Mouse (Mus musculus): Measurements from ENCODE around the gene Gdpd5. TPM values are rescaled to one million over a fixed set of nuclear protein-coding genes. Genes with fewer than 3 reads are reported as not detected.

Gdpd5 gene
- polyA plus RNA-seq, 1 experiment = 18.5 TPM

DNA sequence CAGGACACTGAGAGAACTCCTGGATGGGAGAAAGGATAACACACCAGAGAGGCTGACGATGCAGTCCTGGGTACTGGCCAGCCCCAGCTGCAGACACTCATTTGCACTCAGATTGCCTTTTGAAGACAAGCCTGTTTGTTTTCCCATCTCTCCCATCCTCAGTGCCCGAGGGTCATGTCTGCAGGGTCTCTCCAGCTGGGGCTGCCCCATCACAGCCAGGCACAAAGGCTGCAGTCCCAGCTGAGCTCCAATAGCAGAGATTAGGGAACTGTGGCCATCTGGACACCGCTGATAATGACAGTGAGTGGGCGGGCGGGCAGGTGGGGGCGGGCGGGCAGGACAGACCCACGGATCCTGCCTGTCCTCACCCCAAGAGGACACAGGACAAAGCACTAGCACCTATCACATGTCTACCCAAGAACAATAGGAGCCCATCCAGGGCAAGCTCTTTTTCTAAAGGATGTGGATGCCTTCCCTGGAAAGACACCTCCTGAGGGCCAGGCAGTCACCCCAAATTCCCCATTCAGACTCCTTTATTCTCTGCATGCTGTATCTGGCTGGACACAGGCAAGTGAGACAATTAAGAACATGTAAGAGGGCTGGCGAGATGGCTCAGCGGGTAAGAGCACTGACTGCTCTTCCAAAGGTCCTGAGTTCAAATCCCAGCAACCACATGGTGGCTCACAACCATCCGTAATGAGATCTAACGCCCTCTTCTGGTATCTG lies 93.8 kb downstream of the Gdpd5 start:
- Histone ChIP-seq H3K27ac (ENCODE audit: control insufficient read depth, insufficient read depth, low read length) (no peak overlapping the region), H3K36me3 (ENCODE audit: control insufficient read depth, insufficient read depth, low read length) (peaks cover 39% of the 10 kb centered on the region)

DNA sequence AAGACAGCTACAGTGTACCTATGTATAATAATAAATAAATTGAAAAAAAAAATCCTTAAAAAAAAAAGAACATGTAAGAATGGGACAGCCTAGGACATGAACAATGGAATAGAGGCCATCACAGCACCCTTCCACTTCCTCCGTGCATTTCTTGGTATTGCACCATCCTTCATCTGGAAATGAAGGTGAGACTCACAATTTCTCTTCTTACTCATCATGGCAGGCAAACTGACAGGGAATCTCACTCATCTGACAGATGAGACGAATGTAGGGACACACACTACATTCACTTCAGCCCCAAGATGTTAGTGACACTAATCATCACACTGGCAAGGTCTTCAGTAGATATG lies 94.3 kb downstream of the Gdpd5 start:
- no peak overlapping the region for H3K4me3 ChIP-seq (ENCODE audit: control insufficient read depth, insufficient read depth, low read length)
- 92% methylated on average over 2 of the region's 2 CpGs for WGBS
- H3K4me1 ChIP-seq (replicated peaks; ENCODE audit: control insufficient read depth, insufficient read depth, low read length) = no peaks in the 10 kb centered on the region
- no peaks in the 10 kb centered on the region for H3K27me3 ChIP-seq (ENCODE audit: control insufficient read depth, insufficient read depth, low read length)
- no peak overlapping the region for H3K27ac ChIP-seq (ENCODE audit: control insufficient read depth, insufficient read depth, low read length)
- TF ChIP-seq POLR2A (IDR thresholded peaks at IDR 0.05; ENCODE audit: control insufficient read depth, extremely low read depth, insufficient read depth, low read length, poor library complexity) (no peak), CTCF (IDR thresholded peaks at IDR 0.05; ENCODE audit: borderline replicate concordance, control insufficient read depth, extremely low read depth, insufficient read depth, low read length, poor library complexity) (no peak)
- no peak for DNase-seq
- H3K36me3 ChIP-seq (ENCODE audit: control insufficient read depth, insufficient read depth, low read length) = peaks cover 45% of the 10 kb centered on the region

More for the DNA sequence above, 93.8 kb downstream of the Gdpd5 start:
- TF ChIP-seq CTCF (IDR thresholded peaks at IDR 0.05; ENCODE audit: borderline replicate concordance, control insufficient read depth, extremely low read depth, insufficient read depth, low read length, poor library complexity) (no peak), POLR2A (IDR thresholded peaks at IDR 0.05; ENCODE audit: control insufficient read depth, extremely low read depth, insufficient read depth, low read length, poor library complexity) (no peak)
- no peaks in the 10 kb centered on the region for H3K4me1 ChIP-seq (replicated peaks; ENCODE audit: control insufficient read depth, insufficient read depth, low read length)
- no peaks in the 10 kb centered on the region for H3K27me3 ChIP-seq (ENCODE audit: control insufficient read depth, insufficient read depth, low read length)
- WGBS = 93% methylated on average over 12 of the region's 12 CpGs
- no peak for DNase-seq
- H3K4me3 ChIP-seq (ENCODE audit: control insufficient read depth, insufficient read depth, low read length) = no peak overlapping the region

DNA sequence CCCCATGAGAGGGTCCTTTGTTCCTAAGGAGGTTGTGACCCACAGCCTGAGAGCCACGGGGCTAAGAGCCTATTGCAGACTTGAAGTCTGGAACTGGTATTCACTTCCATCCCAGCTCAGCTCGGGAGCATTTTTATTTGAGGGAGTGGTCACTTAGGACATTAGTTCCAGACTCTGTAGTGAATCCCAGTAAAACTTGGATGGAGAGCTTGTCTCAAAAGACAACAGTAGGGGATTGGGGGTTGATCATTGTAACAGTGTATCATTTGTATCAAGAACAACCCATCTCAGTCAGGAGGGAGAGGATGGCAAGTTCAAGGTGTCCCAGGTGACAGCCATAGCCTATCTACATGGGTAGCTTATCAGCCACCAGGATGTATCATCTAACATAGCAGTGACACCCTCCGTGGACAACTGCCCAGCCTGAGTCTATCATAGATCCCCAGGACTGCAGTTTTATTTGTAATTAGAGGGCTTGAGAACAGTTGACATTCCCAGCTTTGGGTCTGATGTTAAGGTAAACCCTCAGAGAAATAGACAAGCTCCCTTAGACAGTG lies 95.4 kb downstream of the Gdpd5 start:
- H3K36me3 ChIP-seq (ENCODE audit: control insufficient read depth, insufficient read depth, low read length) = peaks cover 56% of the 10 kb centered on the region
- H3K27ac ChIP-seq (ENCODE audit: control insufficient read depth, insufficient read depth, low read length) = no peak overlapping the region
- H3K4me3 ChIP-seq (ENCODE audit: control insufficient read depth, insufficient read depth, low read length) = no peak overlapping the region
- TF ChIP-seq POLR2A (IDR thresholded peaks at IDR 0.05; ENCODE audit: control insufficient read depth, extremely low read depth, insufficient read depth, low read length, poor library complexity) = no peak
- no peak for TF ChIP-seq CTCF (IDR thresholded peaks at IDR 0.05; ENCODE audit: borderline replicate concordance, control insufficient read depth, extremely low read depth, insufficient read depth, low read length, poor library complexity)
- no peaks in the 10 kb centered on the region for H3K27me3 ChIP-seq (ENCODE audit: control insufficient read depth, insufficient read depth, low read length)
- DNase-seq = no peak
- H3K4me1 ChIP-seq (replicated peaks; ENCODE audit: control insufficient read depth, insufficient read depth, low read length) = peaks cover 3% of the 10 kb centered on the region; the same call in 1 of the 2 replicates
- 85% methylated on average over 3 of the region's 3 CpGs for WGBS

GRCm38 (mm10) chr7:99477235-99477634 lies 96.0 kb downstream of the Gdpd5 start:
- TF ChIP-seq POLR2A (IDR thresholded peaks at IDR 0.05; ENCODE audit: control insufficient read depth, extremely low read depth, insufficient read depth, low read length, poor library complexity) (no peak), CTCF (IDR thresholded peaks at IDR 0.05; ENCODE audit: borderline replicate concordance, control insufficient read depth, extremely low read depth, insufficient read depth, low read length, poor library complexity) (no peak)
- H3K27ac ChIP-seq (ENCODE audit: control insufficient read depth, insufficient read depth, low read length) = no peak overlapping the region
- H3K36me3 ChIP-seq (ENCODE audit: control insufficient read depth, insufficient read depth, low read length) = peaks cover 62% of the 10 kb centered on the region
- H3K4me3 ChIP-seq (ENCODE audit: control insufficient read depth, insufficient read depth, low read length) = no peak overlapping the region
- no peaks in the 10 kb centered on the region for H3K27me3 ChIP-seq (ENCODE audit: control insufficient read depth, insufficient read depth, low read length)
- H3K4me1 ChIP-seq (replicated peaks; ENCODE audit: control insufficient read depth, insufficient read depth, low read length) = peaks cover 8% of the 10 kb centered on the region
- 97% methylated on average over 5 of the region's 5 CpGs for WGBS
- no peak for DNase-seq

GRCm38 (mm10) chr7:99482637-99483036 lies 101.4 kb downstream of the Gdpd5 start:
- H3K27ac ChIP-seq (ENCODE audit: control insufficient read depth, insufficient read depth, low read length) = no peak overlapping the region
- DNase-seq = no peak
- no peak for TF ChIP-seq CTCF (IDR thresholded peaks at IDR 0.05; ENCODE audit: borderline replicate concordance, control insufficient read depth, extremely low read depth, insufficient read depth, low read length, poor library complexity)
- TF ChIP-seq POLR2A (IDR thresholded peaks at IDR 0.05; ENCODE audit: control insufficient read depth, extremely low read depth, insufficient read depth, low read length, poor library complexity) = no peak
- H3K27me3 ChIP-seq (ENCODE audit: control insufficient read depth, insufficient read depth, low read length) = no peaks in the 10 kb centered on the region
- peaks cover 11% of the 10 kb centered on the region for H3K4me1 ChIP-seq (replicated peaks; ENCODE audit: control insufficient read depth, insufficient read depth, low read length)
- peaks cover 48% of the 10 kb centered on the region for H3K36me3 ChIP-seq (ENCODE audit: control insufficient read depth, insufficient read depth, low read length)
- H3K4me3 ChIP-seq (ENCODE audit: control insufficient read depth, insufficient read depth, low read length) = peak overlapping the region; percentile 66
- WGBS = under 1% methylated on average over 6 of the region's 6 CpGs

DNA sequence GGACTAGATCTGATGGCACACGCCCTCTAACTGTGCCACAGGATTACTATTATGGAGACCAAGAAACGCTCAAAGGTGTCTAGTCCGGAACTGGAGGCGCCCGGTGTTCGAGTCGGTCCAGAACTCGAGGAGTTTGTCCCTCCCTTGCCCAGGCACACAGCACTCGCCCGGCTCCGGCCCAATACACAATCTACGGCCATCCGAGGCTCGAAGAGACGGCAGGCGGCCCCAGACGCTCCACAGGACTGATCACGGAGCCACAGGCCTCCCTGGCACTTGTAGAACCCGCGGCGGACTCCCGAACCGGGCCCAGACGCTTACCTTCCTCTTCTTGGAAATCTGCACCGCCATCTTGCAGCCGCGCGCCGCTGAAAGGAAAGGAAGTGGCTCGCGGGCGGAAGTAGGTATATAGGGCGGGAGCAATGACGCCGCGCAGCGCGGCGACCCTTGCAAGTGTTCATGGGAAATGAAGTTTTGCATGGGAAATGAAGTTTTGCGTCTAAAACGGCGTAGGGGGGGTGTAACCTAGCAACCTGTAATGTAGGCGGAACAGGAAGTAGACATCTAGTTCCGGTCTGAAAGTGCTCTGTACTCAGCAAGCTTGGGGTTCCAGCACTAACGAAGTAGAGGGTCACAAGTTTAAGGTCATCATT lies 102.2 kb downstream of the Gdpd5 start, which contains the start of gene Rps3:
Rps3 (minus strand) TSS at position 468 of the 653 bp plus-strand sequence.
- H3K4me3 ChIP-seq (ENCODE audit: control insufficient read depth, insufficient read depth, low read length) = peak within 1 kb of the TSS; percentile 66
- TF ChIP-seq POLR2A (IDR thresholded peaks at IDR 0.05; ENCODE audit: control insufficient read depth, extremely low read depth, insufficient read depth, low read length, poor library complexity) (peak; percentile 96), CTCF (IDR thresholded peaks at IDR 0.05; ENCODE audit: borderline replicate concordance, control insufficient read depth, extremely low read depth, insufficient read depth, low read length, poor library complexity) (peak; percentile 62; the same call in 1 of the 2 replicates)
- H3K27me3 ChIP-seq (ENCODE audit: control insufficient read depth, insufficient read depth, low read length) = no peaks in the 10 kb centered on the region
- DNase-seq = peak; percentile 93
- H3K27ac ChIP-seq (ENCODE audit: control insufficient read depth, insufficient read depth, low read length) = peak within 1 kb of the TSS; percentile 11; the same call in 1 of the 2 replicates
- peaks cover 11% of the 10 kb centered on the region for H3K4me1 ChIP-seq (replicated peaks; ENCODE audit: control insufficient read depth, insufficient read depth, low read length)
- peaks cover 40% of the 10 kb centered on the region for H3K36me3 ChIP-seq (ENCODE audit: control insufficient read depth, insufficient read depth, low read length)
- WGBS = under 1% methylated on average over 45 of the region's 45 CpGs
